Mouse (Mus musculus) common myeloid progenitor, adult 5-6 weeks (primary cell): ENCODE data around the gene Mzf1. TPM values are rescaled to one million over a fixed set of nuclear protein-coding genes. Genes with fewer than 3 reads are reported as not detected.

ENCODE experiments used
- ATAC-seq: replicated peaks from 2 replicates; pipeline ENCODE4 v1.8.0; 2016; ENCODE audit warnings: low read depth, mild to moderate bottlenecking, moderate TSS enrichment, inconsistent platforms; ENCODE audit not compliant: poor library complexity, severe bottlenecking
- total RNA-seq: library from RNA; stranded (forward); fragments of 200-1000, 187-1606 nt; gene quantifications from 2 replicates; pipeline ENCODE4 v1.2.3, GENCODE M21; 2017

Gene Mzf1
- total RNA-seq, 1 experiment from 2014 or later: 0.87 TPM

DNA sequence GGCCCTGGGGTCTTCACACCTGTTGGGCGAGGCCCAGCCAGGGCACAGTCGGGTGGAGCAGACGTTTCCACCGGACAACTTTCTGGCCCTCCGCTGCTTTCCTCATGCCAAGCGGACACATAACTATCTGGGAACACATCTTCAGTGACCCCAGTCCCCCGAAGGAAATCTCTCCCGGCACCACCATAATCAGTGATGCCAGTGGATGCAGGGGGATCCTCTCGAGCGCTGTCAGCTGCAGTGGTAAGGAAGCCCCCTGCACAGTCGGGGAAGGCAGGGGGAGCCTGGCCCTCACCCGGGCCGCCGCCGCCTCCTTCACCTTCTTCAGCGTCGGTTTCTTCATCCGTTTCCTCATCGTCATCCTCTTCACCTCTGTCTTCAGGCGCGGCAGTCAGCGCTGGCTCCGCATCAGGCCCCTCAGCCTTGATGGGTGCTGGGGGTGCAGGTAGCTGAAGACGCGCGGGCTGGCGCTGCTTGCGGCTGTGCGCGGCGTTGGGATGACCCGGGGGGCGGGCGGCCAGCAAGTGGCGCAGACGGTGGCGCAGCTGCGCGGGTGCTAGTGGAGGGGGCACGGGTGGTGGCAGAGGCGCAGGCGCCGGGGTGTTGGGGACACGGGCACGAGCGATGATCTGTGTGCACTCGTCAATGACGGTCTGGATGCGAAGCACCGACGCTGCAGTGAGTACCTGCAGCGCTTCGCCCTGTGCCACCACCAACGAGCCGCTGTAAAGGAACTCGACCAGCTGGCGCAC, 47.0 kb downstream of the Mzf1 start:
- no peak for ATAC-seq

DNA sequence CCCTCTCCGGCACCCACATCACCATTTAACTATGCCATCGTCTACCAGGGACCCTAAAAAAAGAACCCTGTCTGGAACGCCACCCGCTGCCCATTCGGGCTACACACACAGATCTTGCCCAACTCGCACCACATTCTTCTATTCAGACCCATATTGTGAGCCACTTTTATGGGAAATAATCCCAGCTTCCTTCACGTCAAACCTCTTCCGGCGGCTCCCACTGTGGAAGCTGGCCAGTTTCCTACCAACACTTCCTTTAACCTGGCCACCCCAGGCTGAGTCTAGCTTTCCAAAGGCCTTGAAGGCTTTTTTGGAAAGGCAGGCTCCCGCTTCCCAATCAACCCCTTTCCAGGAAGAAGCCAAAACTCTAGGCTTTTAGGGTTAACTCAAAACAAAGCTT, 48.0 kb downstream of the Mzf1 start:
- no peak for ATAC-seq

DNA sequence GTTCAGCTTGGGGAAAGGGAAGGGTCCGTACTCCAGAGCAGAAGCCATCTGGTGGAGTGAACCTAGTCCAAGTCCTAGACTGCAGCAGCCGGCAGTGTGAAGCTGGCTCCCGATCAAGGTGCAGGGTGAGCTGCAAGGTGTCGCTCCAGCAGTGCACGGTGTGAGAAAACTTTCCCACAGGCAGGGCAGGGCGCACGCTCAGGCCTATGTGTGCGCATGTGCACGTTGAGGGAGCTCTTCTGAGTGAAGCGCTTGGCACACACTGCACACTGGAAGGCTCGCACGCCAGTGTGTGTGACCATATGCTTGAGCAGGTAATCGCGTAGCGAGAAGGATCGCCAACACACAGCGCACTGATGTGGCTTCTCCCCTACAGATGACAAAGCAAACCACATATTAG, 48.6 kb downstream of the Mzf1 start:
- no peak for ATAC-seq

DNA sequence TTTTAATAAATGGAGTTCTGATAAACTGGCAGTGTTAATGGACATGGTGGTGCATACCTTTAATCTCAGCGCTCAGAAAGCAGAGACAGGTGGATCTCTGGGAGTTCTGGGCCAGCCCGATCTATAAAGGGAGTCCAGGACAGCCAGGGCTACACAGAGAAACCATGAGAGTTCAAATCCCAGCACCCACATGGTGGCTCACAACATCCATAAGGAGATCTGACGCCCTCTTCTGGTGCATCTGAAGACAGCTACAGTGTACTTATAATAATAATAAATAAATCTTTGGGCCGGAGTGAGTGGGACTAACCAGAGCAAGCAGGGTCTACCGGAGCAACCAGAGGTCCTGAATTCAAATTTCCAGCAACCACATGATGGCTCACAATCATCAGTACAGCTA, 51.2 kb downstream of the Mzf1 start:
- no peak for ATAC-seq

DNA sequence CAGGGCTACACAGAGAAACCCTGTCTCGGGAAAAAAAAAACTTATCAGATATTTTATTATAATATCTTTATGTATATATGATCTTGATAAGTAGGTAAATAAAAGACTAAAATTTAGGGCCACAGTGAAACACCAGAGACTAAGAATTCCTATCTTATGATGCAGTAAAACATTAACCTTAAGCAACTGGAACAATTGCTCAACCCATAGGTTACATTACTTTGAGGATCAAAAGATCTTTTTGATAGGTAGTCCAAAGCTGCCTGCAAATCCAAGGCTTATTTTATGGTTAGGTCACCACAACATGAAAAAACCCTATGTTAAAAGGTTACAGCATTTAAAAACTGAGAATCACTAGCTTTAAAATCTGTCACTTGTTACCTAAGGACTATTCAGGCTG, 53.0 kb downstream of the Mzf1 start:
- ATAC-seq: no peak

DNA sequence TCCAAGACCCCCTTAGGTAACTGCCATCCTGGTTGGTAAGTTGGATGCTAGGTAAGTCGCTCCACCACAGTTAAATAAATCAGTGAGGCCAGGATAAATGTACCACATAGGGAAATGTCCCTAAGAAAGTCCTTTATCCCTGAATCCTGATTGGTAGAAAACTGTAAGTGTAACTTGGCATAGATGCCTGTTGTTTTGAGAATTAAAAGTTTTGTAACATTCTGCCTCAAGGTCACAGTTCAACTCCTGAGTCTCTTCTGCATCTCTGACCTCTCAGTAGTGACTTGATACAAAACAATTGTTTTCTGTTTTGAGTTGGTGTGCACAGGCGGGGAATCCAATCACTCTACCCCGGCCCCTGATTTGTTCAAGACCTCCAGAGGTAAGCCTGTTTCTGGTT, 55.7 kb downstream of the Mzf1 start, which contains the start of gene Trim28:
Trim28 (plus strand) TSS at position 264 of the 400 bp plus-strand sequence.
- no peak for ATAC-seq

DNA sequence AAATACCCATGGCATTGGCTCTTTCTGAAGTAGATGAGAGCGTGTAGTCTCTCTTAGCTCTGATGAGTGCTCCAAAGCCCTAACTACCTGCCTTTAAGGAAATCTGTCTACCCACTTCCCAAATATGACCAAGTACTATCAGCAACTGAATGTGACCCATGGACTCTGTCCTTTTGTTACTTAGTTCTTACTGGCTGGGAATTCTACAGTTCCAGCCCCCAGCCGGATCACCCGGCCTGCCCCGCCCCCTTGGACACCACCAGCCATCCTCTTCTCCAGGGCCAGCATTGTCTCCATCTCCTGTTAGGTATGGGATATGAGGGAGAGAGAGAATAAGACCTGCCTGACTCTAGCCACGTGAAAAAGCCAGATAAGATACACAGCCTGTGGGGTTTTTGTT, 56.5 kb downstream of the Mzf1 start, which contains the start of gene Slc27a5:
Slc27a5 (minus strand) TSS at position 140 of the 400 bp plus-strand sequence.
- ATAC-seq: no peak

DNA sequence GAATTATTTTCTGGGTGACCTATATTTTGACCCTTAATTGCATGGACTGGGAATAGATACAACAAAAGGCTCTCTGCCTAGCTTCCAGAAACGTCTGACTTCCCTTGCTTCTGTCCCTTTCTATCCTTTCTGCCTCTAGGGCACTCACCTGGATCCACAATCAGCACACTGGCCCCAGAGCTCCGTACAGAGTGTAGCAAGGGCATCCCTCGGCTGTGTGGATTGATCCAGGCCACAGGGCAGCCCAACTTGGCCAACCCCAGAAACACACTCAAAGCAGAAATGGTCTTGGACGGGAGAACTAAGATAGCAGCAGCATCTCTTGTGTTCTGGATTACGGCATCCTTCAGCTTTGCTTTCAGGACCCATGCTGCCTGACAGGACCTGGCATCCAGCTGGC, 57.3 kb downstream of the Mzf1 start:
- no peak for ATAC-seq

DNA sequence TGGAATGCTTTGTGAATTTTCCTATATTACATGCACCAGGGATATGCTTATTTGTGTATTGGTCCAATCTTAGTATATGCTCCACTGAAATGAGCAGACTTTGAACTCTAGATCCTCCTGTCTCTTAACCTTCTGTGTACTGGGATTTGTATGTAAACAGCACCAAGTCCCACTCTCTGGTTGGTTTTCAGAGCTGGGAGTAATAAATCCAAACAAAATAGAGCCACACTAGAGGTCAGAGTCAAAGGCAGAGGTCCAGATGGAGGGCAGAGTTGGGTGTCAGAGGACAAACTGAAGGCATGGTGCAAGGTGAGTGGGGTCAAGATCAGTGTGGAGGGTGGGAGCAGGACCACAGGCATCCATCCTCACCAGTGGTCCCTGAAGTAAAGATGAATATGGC, 58.7 kb downstream of the Mzf1 start:
- ATAC-seq: no peak

DNA sequence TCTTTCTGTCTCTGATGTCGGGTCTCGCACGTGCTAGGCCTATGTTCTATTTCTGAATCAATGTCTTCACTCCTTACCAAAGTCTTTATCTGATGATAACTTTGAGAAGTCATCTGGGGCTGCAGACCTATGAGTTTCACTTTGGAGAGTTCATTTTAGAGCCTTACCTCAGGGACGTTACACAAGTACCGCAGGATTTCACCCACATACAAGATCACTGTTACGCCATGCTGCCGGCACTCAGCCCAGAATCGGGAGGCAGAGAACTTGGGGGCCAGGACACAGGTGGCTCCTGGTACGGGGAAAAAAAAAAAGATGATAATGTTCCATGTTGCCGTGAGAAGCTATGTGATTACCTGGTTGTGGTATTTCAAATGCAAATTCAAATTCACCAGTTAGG, 61.4 kb downstream of the Mzf1 start:
- no peak for ATAC-seq

Other genes starting within 250 kb of the Mzf1 start
- gene Zfp329, start 235.9 kb downstream of the Mzf1 start, total RNA-seq: 9.8 and 11.9 TPM in 2 replicates
- 25.2 and 44.3 TPM in 2 replicates for gene Zfp110, start 220.0 kb downstream of the Mzf1 start, total RNA-seq
- gene Zfp128, start 173.6 kb downstream of the Mzf1 start, total RNA-seq: 1.4 and 2.8 TPM in 2 replicates
- 5.8 and 9.8 TPM in 2 replicates for gene Zscan22, start 156.9 kb downstream of the Mzf1 start, total RNA-seq
- gene Rps5, start 132.5 kb downstream of the Mzf1 start, total RNA-seq: 1,289 and 2,367 TPM in 2 replicates
- 0.24 and 0.55 TPM in 2 replicates for gene Rnf225, start 127.3 kb downstream of the Mzf1 start, total RNA-seq
- gene Zfp324, start 88.9 kb downstream of the Mzf1 start, total RNA-seq: 6.7 and 8.0 TPM in 2 replicates
- 3.7 and 3.8 TPM in 2 replicates for gene Zfp446, start 76.9 kb downstream of the Mzf1 start, total RNA-seq
- not detected in 2 replicates for gene Slc27a5, start 56.6 kb downstream of the Mzf1 start, total RNA-seq
- gene Trim28, start 55.6 kb downstream of the Mzf1 start, total RNA-seq: 481 and 549 TPM in 2 replicates
- 9.7 and 9.8 TPM in 2 replicates for gene Zbtb45, start 44.7 kb downstream of the Mzf1 start, total RNA-seq
- 147 and 158 TPM in 2 replicates for gene Chmp2a, start 20.0 kb downstream of the Mzf1 start, total RNA-seq
- 97.7 and 99.2 TPM in 2 replicates for gene Ube2m, start 16.5 kb downstream of the Mzf1 start, total RNA-seq
- not detected in 2 replicates for gene Vmn1r85, start 40.4 kb upstream of the Mzf1 start, total RNA-seq
- not detected in 2 replicates for gene Vmn1r86, start 65.2 kb upstream of the Mzf1 start, total RNA-seq
- gene Vmn1r87, start 85.4 kb upstream of the Mzf1 start, total RNA-seq: not detected in 2 replicates
- under 0.01 TPM in 1 of 2 replicates, not detected in the other for gene Vmn1r88, start 104.8 kb upstream of the Mzf1 start, total RNA-seq
- not detected in 2 replicates for gene Vmn1r89, start 158.3 kb upstream of the Mzf1 start, total RNA-seq
- 94.5 and 102 TPM in 2 replicates for gene Lig1, start 222.5 kb upstream of the Mzf1 start, total RNA-seq
- 4.8 and 6.9 TPM in 2 replicates for gene Zswim9, start 224.0 kb upstream of the Mzf1 start, total RNA-seq